Mouse (Mus musculus): ENCODE measurements around the gene Zfand4.

Gene Zfand4

GRCm38 (mm10) chr6:116311411-116311810, 47.4 kb downstream of the Zfand4 start:
- no peak for DNase-seq (ENCODE audit: low read depth, low spot score)

- no peak for DNase-seq (ENCODE audit: low read depth, low spot score)
These were observed 55.2 kb downstream of the Zfand4 start for GRCm38 (mm10) chr6:116319259-116319658.

DNA sequence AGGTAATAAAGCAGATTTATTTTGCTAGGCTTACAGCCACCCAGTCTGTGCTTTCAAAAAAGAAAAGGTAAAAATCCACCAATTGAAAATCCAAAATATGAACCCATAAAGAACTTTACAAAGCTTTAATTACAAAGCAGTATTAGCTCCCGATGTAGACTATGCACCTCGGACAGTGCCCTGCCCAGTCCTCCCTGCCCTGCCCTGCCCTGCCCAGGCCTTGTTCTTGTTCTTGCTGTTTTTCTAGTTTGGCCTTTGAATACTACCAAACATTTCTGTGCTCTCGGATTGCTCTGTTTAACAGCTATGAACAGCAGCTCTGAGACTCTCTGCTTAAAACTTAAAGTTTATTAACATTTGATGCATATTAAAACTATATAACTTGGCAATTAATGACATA, 62.6 kb downstream of the Zfand4 start:
- no peak for DNase-seq (ENCODE audit: low read depth, low spot score)

- no peak for DNase-seq (ENCODE audit: low read depth, low spot score)
These were observed 67.4 kb downstream of the Zfand4 start for GRCm38 (mm10) chr6:116331396-116331795.

DNA sequence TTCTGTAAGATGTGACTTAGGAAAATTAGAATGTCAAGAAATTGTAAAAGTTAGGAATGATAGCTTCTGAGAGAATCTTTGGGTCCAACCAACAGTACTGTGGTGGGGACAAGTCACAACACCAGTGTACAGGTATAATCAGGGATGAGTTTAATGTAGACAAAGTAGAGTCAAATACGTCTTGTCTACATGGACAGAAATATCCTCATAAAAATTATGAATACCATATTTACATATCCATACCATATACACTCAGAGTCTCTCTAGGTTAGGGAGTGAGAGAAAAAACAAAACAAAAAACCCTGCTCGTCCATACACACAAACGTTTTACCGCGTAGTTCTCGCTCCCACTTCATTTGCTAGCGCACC, 73.4 kb downstream of the Zfand4 start:
- DNase-seq (ENCODE audit: low read depth, low spot score): no peak

- peak; percentile 86 for DNase-seq (ENCODE audit: low read depth, low spot score)
These were observed 73.9 kb downstream of the Zfand4 start, which contains the start of gene March8 for GRCm38 (mm10) chr6:116337835-116338501. TSS of gene March8 (plus strand) at chr6:116338024.

DNA sequence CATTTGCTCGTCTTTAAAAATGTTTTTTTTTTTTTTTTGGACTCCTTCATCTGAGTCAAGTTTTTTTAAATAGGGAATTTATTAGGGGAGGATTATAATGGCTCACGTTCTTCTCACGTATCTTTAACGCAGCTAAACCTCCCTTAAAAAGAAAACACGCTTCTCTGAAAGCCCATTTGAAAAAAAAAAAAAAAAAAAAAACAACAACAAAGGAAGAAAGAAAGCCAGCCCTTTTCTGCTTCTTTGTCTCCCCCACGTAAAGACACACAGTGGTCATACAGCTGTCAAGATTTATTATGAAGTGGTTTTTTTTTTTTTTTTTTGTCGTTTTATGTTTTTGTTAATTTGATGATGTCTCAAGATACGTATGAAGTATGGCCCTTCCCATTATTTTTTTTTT, 74.5 kb downstream of the Zfand4 start:
- no peak for DNase-seq (ENCODE audit: low read depth, low spot score)

- no peak for DNase-seq (ENCODE audit: low read depth, low spot score)
These were observed 75.1 kb downstream of the Zfand4 start for GRCm38 (mm10) chr6:116339088-116339487.

- DNase-seq (ENCODE audit: low read depth, low spot score): no peak
These were observed 76.5 kb downstream of the Zfand4 start for GRCm38 (mm10) chr6:116340521-116340920.

GRCm38 (mm10) chr6:116347953-116348352, 83.9 kb downstream of the Zfand4 start:
- DNase-seq (ENCODE audit: low read depth, low spot score): no peak

GRCm38 (mm10) chr6:116349997-116350396, 86.0 kb downstream of the Zfand4 start:
- no peak for DNase-seq (ENCODE audit: low read depth, low spot score)

DNA sequence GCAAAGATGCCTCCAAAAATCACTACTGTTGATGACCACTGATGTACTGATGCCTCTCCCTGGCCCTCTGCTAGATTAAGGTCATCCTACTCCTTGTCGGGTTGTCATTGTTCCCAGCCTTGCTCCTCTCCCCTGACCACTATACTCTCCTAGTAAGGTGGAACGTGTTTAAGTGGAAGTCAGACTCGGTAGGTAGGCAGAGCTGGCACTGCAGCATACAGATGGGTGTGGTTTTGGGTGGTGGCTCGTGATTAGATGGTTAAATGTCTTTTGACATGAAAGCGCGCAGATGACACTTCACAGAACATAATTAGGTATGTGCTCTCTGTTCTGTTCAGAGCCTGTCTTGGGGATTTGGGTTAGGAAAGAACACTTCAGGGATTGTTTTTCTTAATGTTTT, 86.6 kb downstream of the Zfand4 start:
- no peak for DNase-seq (ENCODE audit: low read depth, low spot score)

DNA sequence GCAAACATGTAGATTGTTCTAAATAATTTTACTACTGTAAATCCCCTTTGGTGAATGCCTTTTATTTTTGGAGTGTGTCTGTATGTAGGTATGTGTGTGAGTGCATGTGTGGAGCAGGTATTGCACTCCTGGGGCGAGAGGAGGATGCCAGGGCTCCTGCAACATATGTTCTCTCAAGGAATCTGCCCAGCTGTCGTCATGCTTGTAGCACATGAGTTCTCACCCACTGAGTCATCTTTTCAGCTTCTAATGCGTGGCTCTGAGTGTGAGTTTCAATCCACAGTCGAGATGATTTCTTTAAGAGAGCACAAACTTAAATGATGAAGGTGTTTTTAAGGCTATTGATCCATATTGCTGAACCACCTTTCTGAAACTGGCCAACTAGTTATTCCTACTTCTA, 87.5 kb downstream of the Zfand4 start:
- no peak for DNase-seq (ENCODE audit: low read depth, low spot score)

GRCm38 (mm10) chr6:116353428-116353827, 89.4 kb downstream of the Zfand4 start:
- DNase-seq (ENCODE audit: low read depth, low spot score): no peak

DNA sequence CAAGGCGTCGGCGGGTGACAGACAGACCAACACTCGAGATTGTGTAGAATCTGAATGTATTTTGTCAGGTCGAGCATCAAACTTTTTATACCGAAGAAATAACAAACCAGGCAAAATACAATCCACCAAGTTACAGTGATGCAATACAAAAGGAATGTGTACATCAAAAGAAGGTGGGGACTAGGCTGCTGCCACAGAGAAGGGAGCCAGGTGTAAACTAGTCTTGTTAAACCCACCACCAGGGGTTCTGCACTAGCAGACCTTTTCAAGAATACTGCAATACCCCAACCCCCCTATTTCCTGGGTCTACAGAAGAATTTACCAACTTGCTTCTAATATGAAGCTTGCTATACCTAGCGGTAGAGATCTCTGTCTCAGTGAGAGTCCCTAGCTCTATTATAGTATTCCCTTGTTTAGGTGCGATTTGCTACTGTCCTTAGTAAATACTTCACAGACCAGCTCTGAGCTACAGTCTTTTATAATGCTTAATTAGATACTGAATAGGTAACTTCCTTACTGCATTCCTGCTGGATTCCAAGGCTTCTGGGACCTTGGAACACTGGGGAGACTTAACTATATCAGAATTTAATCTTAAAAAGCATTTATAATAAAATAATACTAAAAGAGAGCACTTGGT, 92.4 kb downstream of the Zfand4 start:
- DNase-seq (ENCODE audit: low read depth, low spot score): peak; percentile 87

DNA sequence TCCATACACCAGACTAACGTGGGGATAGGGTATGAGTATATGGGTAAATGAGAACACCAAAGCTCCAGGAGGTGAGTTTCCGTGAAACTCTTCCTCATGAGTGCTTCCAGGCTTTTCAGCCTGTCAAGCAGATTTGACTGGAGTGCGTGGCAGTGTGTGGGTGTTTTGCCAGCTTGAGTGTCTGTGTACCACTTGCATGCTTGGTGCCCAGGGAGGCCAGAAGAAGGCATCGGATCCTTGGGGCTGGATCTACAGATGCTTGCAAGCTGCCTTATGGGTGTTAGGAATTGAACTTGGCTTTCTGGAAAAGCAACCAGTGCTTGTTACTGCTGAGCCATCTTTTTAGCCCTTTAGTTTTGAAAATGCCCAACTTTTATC, 92.9 kb downstream of the Zfand4 start:
- no peak for DNase-seq (ENCODE audit: low read depth, low spot score)

DNA sequence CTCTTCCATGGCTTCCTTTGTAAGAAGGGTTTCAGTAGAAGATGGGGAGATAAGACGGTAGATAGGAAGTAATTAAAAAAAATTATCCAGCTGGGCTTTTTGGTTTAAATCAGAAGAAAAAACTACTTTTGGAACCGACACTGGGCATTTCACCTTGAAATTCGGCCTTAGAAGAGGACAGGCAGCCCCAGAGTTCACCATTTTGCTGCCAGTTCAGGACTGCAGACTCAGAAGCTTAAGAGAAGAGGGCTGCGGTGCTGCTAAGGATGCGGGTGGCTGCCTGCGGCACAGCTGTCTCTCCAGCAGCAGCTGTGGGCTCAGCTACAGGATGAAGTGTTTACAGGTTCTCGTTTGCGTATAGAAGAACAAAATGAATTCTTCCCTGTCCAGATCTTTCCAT, 94.0 kb downstream of the Zfand4 start:
- no peak for DNase-seq (ENCODE audit: low read depth, low spot score)

- no peak for DNase-seq (ENCODE audit: low read depth, low spot score)
These were observed 95.2 kb downstream of the Zfand4 start for GRCm38 (mm10) chr6:116359256-116359655.

- DNase-seq (ENCODE audit: low read depth, low spot score): no peak
These were observed 97.4 kb downstream of the Zfand4 start for GRCm38 (mm10) chr6:116361463-116361862.

DNA sequence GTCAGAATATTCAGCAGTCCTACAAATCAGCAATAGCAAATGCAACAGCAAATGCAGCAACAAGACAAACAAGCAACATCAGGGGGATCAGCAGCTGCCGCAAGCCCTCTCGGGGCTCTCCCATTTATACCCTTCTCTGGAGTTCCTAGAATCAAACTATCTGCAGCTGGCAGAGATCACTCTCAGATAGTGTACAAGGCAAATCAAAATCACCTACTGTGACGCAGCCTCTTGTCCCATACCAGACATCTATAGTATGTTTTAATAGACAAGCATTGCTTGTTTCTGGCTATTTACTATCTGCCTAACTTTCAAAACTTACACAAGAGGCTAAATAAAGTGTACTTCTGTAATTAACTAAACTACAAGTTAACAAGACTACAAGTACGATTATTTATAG, 98.0 kb downstream of the Zfand4 start:
- DNase-seq (ENCODE audit: low read depth, low spot score): no peak

DNA sequence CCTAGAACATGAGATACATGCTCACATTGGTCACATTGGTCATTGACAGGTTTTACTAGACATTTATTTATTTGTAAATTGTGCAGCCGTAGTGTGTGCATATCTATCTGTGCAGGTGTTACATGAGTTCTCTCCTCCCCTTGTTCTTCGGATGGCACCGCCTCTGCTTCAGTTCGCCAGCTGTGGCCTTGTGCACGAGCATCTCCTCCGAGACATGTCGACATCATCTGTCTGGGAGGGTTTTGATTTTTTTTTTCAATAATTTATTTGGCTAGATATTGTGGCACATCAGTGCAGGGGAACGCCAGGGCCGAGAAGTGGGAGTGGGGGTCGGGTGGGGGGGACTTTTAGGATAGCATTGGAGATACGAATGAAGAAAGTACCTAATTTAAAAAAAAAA, 103.9 kb downstream of the Zfand4 start:
- no peak for DNase-seq (ENCODE audit: low read depth, low spot score)

- no peak for DNase-seq (ENCODE audit: low read depth, low spot score)
These were observed 105.8 kb downstream of the Zfand4 start for GRCm38 (mm10) chr6:116369811-116370210.

GRCm38 (mm10) chr6:116370216-116370976, 106.4 kb downstream of the Zfand4 start:
- DNase-seq (ENCODE audit: low read depth, low spot score): no peak

All from R1 (cell line).